Mouse (Mus musculus): Measurements from ENCODE around the gene Tradd. TPM values are rescaled to one million over a fixed set of nuclear protein-coding genes. Genes with fewer than 3 reads are reported as not detected.

The Tradd gene
- 20.7 and 21.5 TPM in 2 replicates for polyA plus RNA-seq (2015; fragmentation: Nextera tagmentation; extraction: Ambion mirVana)

DNA sequence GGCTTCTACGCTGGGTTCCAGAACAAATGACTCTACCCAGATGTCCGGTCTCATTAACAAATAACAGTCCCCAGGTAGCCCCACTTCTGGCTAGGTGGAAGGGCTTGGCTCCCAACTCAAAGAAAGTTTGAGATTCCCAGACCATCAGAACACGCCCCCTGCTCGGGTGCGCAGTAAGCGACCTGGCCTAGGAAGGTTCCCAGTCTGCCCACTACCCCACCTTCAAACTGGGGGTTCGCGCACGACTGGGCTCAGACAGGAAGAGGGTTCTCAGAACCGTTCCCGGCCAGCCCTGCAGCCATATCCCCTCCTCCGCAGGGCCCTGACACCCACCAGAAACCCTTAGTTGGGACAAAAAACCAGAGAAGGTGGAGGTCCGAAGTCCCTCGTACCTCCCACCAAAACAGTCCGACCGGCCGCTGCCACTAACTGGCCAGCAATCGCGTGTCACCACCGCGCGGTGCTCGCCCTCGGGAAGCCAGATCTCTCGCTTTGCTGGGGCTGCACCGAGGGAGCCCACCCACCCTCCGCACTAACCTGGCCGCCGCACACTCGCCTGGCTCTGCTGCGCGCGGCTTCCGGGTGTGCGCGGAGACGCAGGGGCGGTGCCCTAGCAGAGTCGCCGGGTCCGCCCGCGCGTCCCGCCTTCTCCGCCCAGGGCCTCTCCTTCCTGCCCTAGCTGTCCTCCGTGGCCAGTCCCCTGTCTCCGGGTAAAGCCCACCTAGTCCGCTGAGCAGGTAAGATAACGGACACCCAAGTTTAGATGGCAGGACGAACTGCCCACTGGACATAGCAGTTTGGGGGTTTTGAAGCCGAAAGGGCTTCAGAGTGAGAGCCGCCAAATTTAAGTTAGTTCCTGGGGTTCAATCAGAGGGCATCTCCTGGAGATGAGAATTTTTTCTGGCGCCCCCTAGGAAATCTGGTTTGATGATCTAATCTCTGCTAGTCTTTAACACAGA is at the start of gene Tradd, which contains the start of gene Fbxl8:
TSS of gene Tradd (minus strand) at position 586 of the 959 bp plus-strand sequence.
TSS of gene Fbxl8 (plus strand) at position 625 of the 959 bp plus-strand sequence.
- peak within 1 kb of the TSS; percentile 71 for H3K9ac ChIP-seq (ENCODE audit: low read depth, low read length)
- peaks cover 36% of the 10 kb centered on the region for H3K27me3 ChIP-seq (replicated peaks; ENCODE audit: control insufficient read depth, insufficient read depth, low read length)
- H3K36me3 ChIP-seq (ENCODE audit: control insufficient read depth, insufficient read depth, low read length): no peaks in the 10 kb centered on the region
- no peaks in the 10 kb centered on the region; the same call in 1 of the 2 replicates for H3K9me3 ChIP-seq (ENCODE audit: control insufficient read depth, low read length)
- peak; percentile 7; the same call in 1 of the 2 replicates for ATAC-seq
- H3K4me3 ChIP-seq (ENCODE audit: low read length): peak within 1 kb of the TSS; percentile 68
- WGBS: under 1% methylated on average over 46 of the region's 54 CpGs
- H3K4me2 ChIP-seq (ENCODE audit: low read length): peak within 1 kb of the TSS; percentile 90
- H3K4me1 ChIP-seq (ENCODE audit: control insufficient read depth, insufficient read depth, low read depth, low read length): peaks cover 26% of the 10 kb centered on the region
- H3K27ac ChIP-seq (ENCODE audit: low read depth, low read length): no peak within 1 kb of the TSS

GRCm38 (mm10) chr8:105313622-105314402 is 49.4 kb upstream of the Tradd start:
- Histone ChIP-seq H3K4me2 (ENCODE audit: low read length) (no peak overlapping the region), H3K4me3 (ENCODE audit: low read length) (no peak overlapping the region), H3K4me1 (ENCODE audit: control insufficient read depth, insufficient read depth, low read depth, low read length) (no peaks in the 10 kb centered on the region), H3K27me3 (replicated peaks; ENCODE audit: control insufficient read depth, insufficient read depth, low read length) (no peaks in the 10 kb centered on the region), H3K9ac (ENCODE audit: low read depth, low read length) (no peak overlapping the region), H3K36me3 (ENCODE audit: control insufficient read depth, insufficient read depth, low read length) (peaks cover 19% of the 10 kb centered on the region), H3K27ac (ENCODE audit: low read depth, low read length) (no peak overlapping the region), H3K9me3 (ENCODE audit: control insufficient read depth, low read length) (no peaks in the 10 kb centered on the region)
- no peak for ATAC-seq
- 82% methylated on average over 9 of the region's 9 CpGs for WGBS

GRCm38 (mm10) chr8:105312891-105313481 is 48.6 kb upstream of the Tradd start:
- 88% methylated on average over 8 of the region's 8 CpGs for WGBS
- Histone ChIP-seq H3K36me3 (ENCODE audit: control insufficient read depth, insufficient read depth, low read length) (peaks cover 19% of the 10 kb centered on the region), H3K4me2 (ENCODE audit: low read length) (no peak overlapping the region), H3K9ac (ENCODE audit: low read depth, low read length) (no peak overlapping the region), H3K27me3 (replicated peaks; ENCODE audit: control insufficient read depth, insufficient read depth, low read length) (no peaks in the 10 kb centered on the region), H3K4me3 (ENCODE audit: low read length) (no peak overlapping the region), H3K9me3 (ENCODE audit: control insufficient read depth, low read length) (no peaks in the 10 kb centered on the region), H3K27ac (ENCODE audit: low read depth, low read length) (no peak overlapping the region), H3K4me1 (ENCODE audit: control insufficient read depth, insufficient read depth, low read depth, low read length) (no peaks in the 10 kb centered on the region)
- ATAC-seq: no peak

DNA sequence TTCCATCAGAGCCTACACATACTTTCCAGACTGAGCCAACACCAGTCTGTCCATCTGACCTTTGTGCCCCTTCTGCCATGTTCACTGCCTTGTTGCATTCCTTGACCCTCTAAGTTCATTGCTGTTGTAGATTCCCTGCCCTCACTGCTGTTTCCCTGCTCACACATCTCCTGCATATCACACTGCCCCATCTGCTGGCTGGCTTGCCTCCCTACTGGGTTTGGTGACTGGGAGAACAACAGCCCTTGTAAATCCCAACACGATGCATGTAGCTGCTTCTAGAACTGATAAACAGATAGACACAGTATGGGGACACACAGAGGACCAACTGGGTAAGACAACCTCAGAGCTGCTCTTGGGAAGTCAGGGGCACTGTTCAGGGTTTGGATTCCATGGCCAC is 47.3 kb upstream of the Tradd start:
- WGBS: 90% methylated on average over 1 of the region's 1 CpGs
- H3K4me2 ChIP-seq (ENCODE audit: low read length): no peak overlapping the region
- no peaks in the 10 kb centered on the region for H3K4me1 ChIP-seq (ENCODE audit: control insufficient read depth, insufficient read depth, low read depth, low read length)
- H3K4me3 ChIP-seq (ENCODE audit: low read length): no peak overlapping the region
- H3K9me3 ChIP-seq (ENCODE audit: control insufficient read depth, low read length): no peaks in the 10 kb centered on the region
- no peaks in the 10 kb centered on the region for H3K27me3 ChIP-seq (replicated peaks; ENCODE audit: control insufficient read depth, insufficient read depth, low read length)
- no peak for ATAC-seq
- no peak overlapping the region for H3K9ac ChIP-seq (ENCODE audit: low read depth, low read length)
- H3K27ac ChIP-seq (ENCODE audit: low read depth, low read length): no peak overlapping the region
- peaks cover 24% of the 10 kb centered on the region for H3K36me3 ChIP-seq (ENCODE audit: control insufficient read depth, insufficient read depth, low read length)

DNA sequence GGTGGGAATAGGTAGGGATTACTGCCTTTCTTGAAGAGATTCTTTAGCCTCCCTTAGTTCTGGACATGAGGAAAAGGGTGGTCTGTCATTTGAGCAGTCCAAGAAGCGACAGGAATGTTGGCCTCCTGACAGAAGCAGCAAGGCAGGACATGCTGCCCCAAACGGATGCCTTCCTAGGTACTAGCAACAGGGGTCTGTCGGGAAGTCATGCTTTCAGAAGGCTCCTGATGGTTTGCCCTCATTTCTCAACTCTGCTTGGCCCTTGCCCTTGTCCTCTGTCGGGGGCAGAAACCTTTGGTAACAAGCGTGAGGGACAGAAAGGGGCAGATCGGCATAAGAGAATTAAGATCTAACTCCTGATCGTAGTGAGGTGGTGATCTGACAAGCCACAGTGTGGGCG is 45.7 kb upstream of the Tradd start:
- Histone ChIP-seq H3K4me2 (ENCODE audit: low read length) (no peak overlapping the region), H3K4me3 (ENCODE audit: low read length) (no peak overlapping the region), H3K4me1 (ENCODE audit: control insufficient read depth, insufficient read depth, low read depth, low read length) (peaks cover 9% of the 10 kb centered on the region), H3K9me3 (ENCODE audit: control insufficient read depth, low read length) (no peaks in the 10 kb centered on the region), H3K27ac (ENCODE audit: low read depth, low read length) (no peak overlapping the region), H3K36me3 (ENCODE audit: control insufficient read depth, insufficient read depth, low read length) (peaks cover 19% of the 10 kb centered on the region), H3K9ac (ENCODE audit: low read depth, low read length) (no peak overlapping the region), H3K27me3 (replicated peaks; ENCODE audit: control insufficient read depth, insufficient read depth, low read length) (no peaks in the 10 kb centered on the region)
- no peak for ATAC-seq
- 89% methylated on average over 8 of the region's 8 CpGs for WGBS

GRCm38 (mm10) chr8:105309142-105309847 is 44.9 kb upstream of the Tradd start:
- no peaks in the 10 kb centered on the region for H3K27me3 ChIP-seq (replicated peaks; ENCODE audit: control insufficient read depth, insufficient read depth, low read length)
- WGBS: 82% methylated on average over 15 of the region's 15 CpGs
- H3K9me3 ChIP-seq (ENCODE audit: control insufficient read depth, low read length): no peaks in the 10 kb centered on the region
- no peak overlapping the region for H3K9ac ChIP-seq (ENCODE audit: low read depth, low read length)
- H3K4me1 ChIP-seq (ENCODE audit: control insufficient read depth, insufficient read depth, low read depth, low read length): peaks cover 15% of the 10 kb centered on the region
- H3K27ac ChIP-seq (ENCODE audit: low read depth, low read length): no peak overlapping the region
- H3K36me3 ChIP-seq (ENCODE audit: control insufficient read depth, insufficient read depth, low read length): peaks cover 22% of the 10 kb centered on the region
- ATAC-seq: no peak
- no peak overlapping the region for H3K4me3 ChIP-seq (ENCODE audit: low read length)
- no peak overlapping the region for H3K4me2 ChIP-seq (ENCODE audit: low read length)

GRCm38 (mm10) chr8:105308428-105308827 is 44.0 kb upstream of the Tradd start:
- H3K36me3 ChIP-seq (ENCODE audit: control insufficient read depth, insufficient read depth, low read length): peaks cover 21% of the 10 kb centered on the region
- no peak overlapping the region for H3K4me3 ChIP-seq (ENCODE audit: low read length)
- no peak overlapping the region for H3K9ac ChIP-seq (ENCODE audit: low read depth, low read length)
- ATAC-seq: no peak
- no peaks in the 10 kb centered on the region for H3K9me3 ChIP-seq (ENCODE audit: control insufficient read depth, low read length)
- 94% methylated on average over 10 of the region's 10 CpGs for WGBS
- H3K4me1 ChIP-seq (ENCODE audit: control insufficient read depth, insufficient read depth, low read depth, low read length): peaks cover 16% of the 10 kb centered on the region
- no peak overlapping the region for H3K4me2 ChIP-seq (ENCODE audit: low read length)
- H3K27ac ChIP-seq (ENCODE audit: low read depth, low read length): no peak overlapping the region
- H3K27me3 ChIP-seq (replicated peaks; ENCODE audit: control insufficient read depth, insufficient read depth, low read length): no peaks in the 10 kb centered on the region

DNA sequence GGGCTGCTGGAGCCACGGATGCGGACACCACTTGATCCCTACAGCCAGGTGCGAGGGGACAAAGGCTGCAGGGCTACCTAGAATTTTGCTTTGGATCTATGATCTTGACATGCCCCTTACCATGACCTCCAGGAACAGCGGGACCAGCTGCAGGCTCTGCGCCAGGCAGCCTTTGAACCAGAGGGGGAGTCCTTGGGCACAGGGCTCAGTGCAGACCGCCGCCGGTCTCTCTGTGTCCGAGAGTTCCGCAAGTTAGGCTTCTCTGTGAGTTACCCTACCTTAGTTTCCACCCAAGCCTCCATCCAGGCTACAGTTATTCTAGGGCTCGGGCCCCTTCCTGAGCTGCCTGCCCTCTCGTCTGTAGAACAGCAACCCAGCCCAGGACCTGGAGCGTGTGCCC is 43.3 kb upstream of the Tradd start:
- Histone ChIP-seq H3K4me3 (ENCODE audit: low read length) (no peak overlapping the region), H3K9me3 (ENCODE audit: control insufficient read depth, low read length) (no peaks in the 10 kb centered on the region), H3K36me3 (ENCODE audit: control insufficient read depth, insufficient read depth, low read length) (peaks cover 21% of the 10 kb centered on the region), H3K27ac (ENCODE audit: low read depth, low read length) (no peak overlapping the region), H3K4me2 (ENCODE audit: low read length) (no peak overlapping the region), H3K27me3 (replicated peaks; ENCODE audit: control insufficient read depth, insufficient read depth, low read length) (no peaks in the 10 kb centered on the region), H3K4me1 (ENCODE audit: control insufficient read depth, insufficient read depth, low read depth, low read length) (peaks cover 16% of the 10 kb centered on the region), H3K9ac (ENCODE audit: low read depth, low read length) (no peak overlapping the region)
- 95% methylated on average over 13 of the region's 13 CpGs for WGBS
- no peak for ATAC-seq
